Mouse (Mus musculus) thymus, adult 2 months (tissue): ENCODE measurements around the gene Emg1. TPM values are rescaled to one million over a fixed set of nuclear protein-coding genes. Genes with fewer than 3 reads are reported as not detected.

Source experiments
- DNase-seq: peaks from one replicate; pipeline ENCODE4 v3.0.0; 2021
- H3K27ac ChIP-seq: fragments of 200-500 bp; 2 replicates; pipeline ENCODE4 v1.5.1; 2012; ENCODE audit warnings: low read length, control low read depth; ENCODE audit not compliant: control insufficient read depth, insufficient read depth
- H3K27me3 ChIP-seq: fragments of 200-500 bp; 2 replicates; pipeline ENCODE4 v1.6.1; 2012; ENCODE audit warnings: mild to moderate bottlenecking, low read length, moderate library complexity, mixed read lengths; ENCODE audit not compliant: control insufficient read depth, insufficient read depth
- H3K36me3 ChIP-seq: fragments of 200-500 bp; 2 replicates; pipeline ENCODE4 v1.6.1; 2012; ENCODE audit warnings: mild to moderate bottlenecking, low read length, moderate library complexity; ENCODE audit not compliant: control insufficient read depth, insufficient read depth
- H3K4me1 ChIP-seq: fragments of 200-500 bp; replicated peaks from 2 replicates; pipeline ENCODE4 v1.6.1; 2012; ENCODE audit warnings: low read length; ENCODE audit not compliant: control insufficient read depth, insufficient read depth
- H3K4me3 ChIP-seq: fragments of 200-500 bp; 2 replicates; pipeline ENCODE4 v1.5.1; 2012; ENCODE audit warnings: mild to moderate bottlenecking, low read length, control low read depth, moderate library complexity; ENCODE audit not compliant: control insufficient read depth, insufficient read depth
- CTCF ChIP-seq: fragments of 200-500 bp; IDR thresholded peaks from 2 replicates; pipeline ENCODE4 v1.5.1; 2012; ENCODE audit warnings: mild to moderate bottlenecking, control low read depth, low read length, moderate library complexity, borderline replicate concordance; ENCODE audit not compliant: control insufficient read depth, poor library complexity, insufficient read depth; ENCODE audit errors: extremely low read depth
- POLR2A ChIP-seq: fragments of 200-500 bp; IDR thresholded peaks from 2 replicates; pipeline ENCODE4 v1.6.1; 2012; ENCODE audit warnings: mild to moderate bottlenecking, low read length, control low read depth, moderate library complexity; ENCODE audit not compliant: control insufficient read depth, poor library complexity, insufficient read depth; ENCODE audit errors: extremely low read depth
- WGBS: fragments of 180-500 bp; shearing (Covaris S2); methylation state at CpG from one replicate; pipeline ENCODE4 v1.1.7; 2018; 5-methylcytosine and 5-hydroxymethylcytosine counted together
- polyA plus RNA-seq: library from polyadenylated mRNA; depleted of rRNA; stranded (reverse); fragments of >200 nt; gene quantifications from 2 replicates; pipeline ENCODE4 v1.2.3, GENCODE M21; 2012

Emg1 gene
- polyA plus RNA-seq, 1 experiment: 210 TPM

DNA sequence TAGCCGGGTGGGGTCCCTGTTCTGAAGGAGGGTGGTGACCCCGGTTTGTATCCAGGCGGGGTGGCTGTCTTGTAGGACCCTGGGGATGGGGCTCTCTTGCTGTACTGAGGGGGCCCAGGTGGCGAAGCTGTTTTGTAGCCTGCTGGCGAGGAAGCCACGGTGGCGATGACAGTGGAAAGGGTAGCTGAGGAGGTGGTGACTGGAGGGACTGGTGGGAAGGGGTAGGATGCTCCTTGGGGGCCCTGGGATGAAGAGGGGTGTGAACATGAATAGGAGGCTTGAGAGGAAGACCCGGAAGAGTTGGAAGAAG is 34.3 kb upstream of the Emg1 start:
- Histone ChIP-seq H3K27me3 (no peaks in the 10 kb centered on the region), H3K27ac (no peak overlapping the region), H3K4me1 (peaks cover 30% of the 10 kb centered on the region), H3K36me3 (no peaks in the 10 kb centered on the region), H3K4me3 (peak overlapping the region; percentile 72)
- 14% methylated on average over 8 of the region's 8 CpGs for WGBS
- no peak for TF ChIP-seq CTCF
- no peak for TF ChIP-seq POLR2A
- DNase-seq: no peak

- no peaks in the 10 kb centered on the region for H3K36me3 ChIP-seq
- DNase-seq: peak; percentile 94
- peaks cover 27% of the 10 kb centered on the region for H3K4me1 ChIP-seq
- WGBS: 1% methylated on average over 85 of the region's 85 CpGs
- H3K27me3 ChIP-seq: no peaks in the 10 kb centered on the region
- peak overlapping the region; percentile 72 for H3K4me3 ChIP-seq
- H3K27ac ChIP-seq: peak overlapping the region; percentile 8; the same call in 1 of the 2 replicates
- TF ChIP-seq CTCF: peak; percentile 97
- TF ChIP-seq POLR2A: peak; percentile 87
Measured at GRCm38 (mm10) chr6:124745490-124746295, 33.7 kb upstream of the Emg1 start.

DNA sequence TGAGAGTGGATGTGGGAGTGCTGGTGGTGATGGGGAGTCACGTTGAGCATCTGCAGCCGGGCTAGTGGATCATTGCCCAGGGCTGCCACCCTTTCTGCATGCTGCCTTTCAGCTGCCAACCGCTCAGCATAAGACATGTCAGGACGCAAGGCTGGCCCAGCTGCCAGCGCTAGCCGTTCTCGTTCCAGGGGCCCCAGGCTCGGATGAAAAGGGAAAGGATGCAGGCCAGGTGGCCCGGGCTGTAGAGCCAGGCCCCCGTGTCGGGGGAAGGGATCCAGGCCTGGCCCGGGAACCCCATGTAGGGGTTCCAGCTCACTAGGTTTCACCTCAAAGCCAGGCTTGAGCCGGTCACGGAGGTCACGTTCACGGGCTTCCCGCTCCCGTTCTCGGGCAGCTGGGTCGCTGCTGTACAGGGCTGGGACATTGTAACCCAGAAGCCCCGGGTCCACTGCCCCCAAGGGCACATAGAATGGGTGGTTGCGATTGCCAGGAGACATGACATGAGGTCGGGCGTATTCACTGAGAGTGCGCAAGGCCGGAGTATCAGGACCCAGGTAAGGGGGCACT is 32.9 kb upstream of the Emg1 start:
- Histone ChIP-seq H3K27ac (no peak overlapping the region), H3K36me3 (no peaks in the 10 kb centered on the region), H3K27me3 (no peaks in the 10 kb centered on the region), H3K4me3 (0 out of 2 replicates have a peak overlapping the region, but pooled peaks have one; percentile 11), H3K4me1 (peaks cover 25% of the 10 kb centered on the region)
- TF ChIP-seq POLR2A (no peak), CTCF (no peak)
- no peak for DNase-seq
- WGBS: 74% methylated on average over 26 of the region's 26 CpGs

DNA sequence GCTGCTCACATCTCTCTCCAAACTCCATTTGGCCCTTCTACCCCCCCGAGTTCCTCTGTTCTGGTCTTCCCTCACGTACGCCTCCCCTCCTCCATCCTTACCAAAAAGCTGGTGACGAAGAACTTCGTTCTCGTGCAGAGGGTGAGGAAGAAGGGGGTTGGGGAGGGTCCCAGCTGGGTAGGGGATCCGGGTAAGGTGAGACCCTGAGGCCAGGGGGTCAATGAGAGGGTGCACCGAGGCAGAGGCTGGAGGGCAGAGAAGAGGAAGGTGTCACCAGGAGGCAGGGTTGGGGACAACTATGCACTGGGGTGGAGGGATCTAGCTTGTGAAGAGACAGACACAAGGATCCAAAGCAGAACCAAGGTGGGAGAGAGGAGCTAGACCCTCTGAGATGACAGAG is 31.7 kb upstream of the Emg1 start:
- 97% methylated on average over 8 of the region's 8 CpGs for WGBS
- Histone ChIP-seq H3K27ac (no peak overlapping the region), H3K36me3 (no peaks in the 10 kb centered on the region), H3K4me1 (peaks cover 37% of the 10 kb centered on the region), H3K27me3 (no peaks in the 10 kb centered on the region), H3K4me3 (no peak overlapping the region)
- DNase-seq: no peak
- TF ChIP-seq CTCF (no peak), POLR2A (no peak)

GRCm38 (mm10) chr6:124742839-124743514 is 31.0 kb upstream of the Emg1 start:
- 94% methylated on average over 15 of the region's 15 CpGs for WGBS
- Histone ChIP-seq H3K27ac (no peak overlapping the region), H3K4me1 (peaks cover 44% of the 10 kb centered on the region), H3K4me3 (no peak overlapping the region), H3K27me3 (no peaks in the 10 kb centered on the region), H3K36me3 (no peaks in the 10 kb centered on the region)
- no peak for DNase-seq
- TF ChIP-seq POLR2A (no peak), CTCF (no peak)

DNA sequence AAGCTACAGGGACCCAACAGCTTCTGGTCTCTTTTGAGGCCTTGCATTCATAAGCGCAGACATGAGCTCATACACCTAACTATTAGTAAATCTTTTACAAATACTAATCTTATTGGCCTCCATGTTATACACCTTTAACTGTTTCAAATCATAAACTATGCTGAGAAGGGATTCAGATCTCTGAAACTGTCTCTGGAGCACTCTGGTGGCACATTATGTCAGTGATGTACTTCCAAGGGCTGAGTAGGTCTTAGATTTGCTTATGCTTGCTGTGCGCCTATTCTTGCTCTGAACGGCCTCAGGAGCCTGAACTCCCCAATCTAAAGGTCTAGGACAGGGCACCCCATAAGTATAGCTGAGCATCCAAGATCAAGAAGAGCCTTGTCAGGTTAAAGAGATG is 29.9 kb upstream of the Emg1 start:
- H3K36me3 ChIP-seq: no peaks in the 10 kb centered on the region
- WGBS: 88% methylated on average over 3 of the region's 3 CpGs
- H3K4me3 ChIP-seq: peak overlapping the region; percentile 39
- H3K27ac ChIP-seq: peak overlapping the region; percentile 93
- DNase-seq: no peak
- TF ChIP-seq CTCF (no peak), POLR2A (no peak)
- no peaks in the 10 kb centered on the region for H3K27me3 ChIP-seq
- peaks cover 44% of the 10 kb centered on the region for H3K4me1 ChIP-seq
